Mouse (Mus musculus): ENCODE measurements around the gene Npnt. TPM values are rescaled to one million over a fixed set of nuclear protein-coding genes. Genes with fewer than 3 reads are reported as not detected.

Gene Npnt
- total and polyA plus RNA-seq, 2 experiments from 2014 or later: 0.73 to 2.1 TPM

- no peak for ATAC-seq (ENCODE audit: insufficient read depth, low read depth)
- Histone ChIP-seq H3K4me2 (ENCODE audit: low read depth, low read length) (no peak overlapping the region), H3K4me1 (ENCODE audit: control insufficient read depth, insufficient read depth) (no peaks in the 10 kb centered on the region), H3K4me3 (ENCODE audit: low read depth, low read length) (no peak overlapping the region), H3K9ac (replicated peaks; ENCODE audit: low read depth, low read length) (no peak overlapping the region), H3K9me3 (replicated peaks; ENCODE audit: control insufficient read depth, low read length) (no peaks in the 10 kb centered on the region), H3K27me3 (ENCODE audit: control insufficient read depth, insufficient read depth, low read length) (no peaks in the 10 kb centered on the region), H3K36me3 (replicated peaks; ENCODE audit: control insufficient read depth, insufficient read depth, low read length) (no peaks in the 10 kb centered on the region), H3K27ac (ENCODE audit: low read depth) (no peak overlapping the region)
- 83% methylated on average over 8 of the region's 8 CpGs for WGBS
- TF ChIP-seq CTCF (IDR thresholded peaks at IDR 0.05; ENCODE audit: low read depth): no peak
- TF ChIP-seq EP300 (IDR thresholded peaks at IDR 0.05; ENCODE audit: low read depth): no peak
- no peak for DNase-seq (ENCODE audit: low spot score)
Observed at GRCm38 (mm10) chr3:132907506-132908203, 42.4 kb downstream of the Npnt start.

GRCm38 (mm10) chr3:132905224-132905930 lies 44.7 kb downstream of the Npnt start:
- no peak overlapping the region for H3K27ac ChIP-seq (ENCODE audit: low read depth)
- WGBS: 82% methylated on average over 7 of the region's 7 CpGs
- DNase-seq (ENCODE audit: low spot score) (no peak), ATAC-seq (ENCODE audit: insufficient read depth, low read depth) (no peak)
- H3K4me1 ChIP-seq (ENCODE audit: control insufficient read depth, insufficient read depth): no peaks in the 10 kb centered on the region
- no peak overlapping the region for H3K9ac ChIP-seq (replicated peaks; ENCODE audit: low read depth, low read length)
- no peak overlapping the region for H3K4me2 ChIP-seq (ENCODE audit: low read depth, low read length)
- no peaks in the 10 kb centered on the region for H3K27me3 ChIP-seq (ENCODE audit: control insufficient read depth, insufficient read depth, low read length)
- H3K4me3 ChIP-seq (ENCODE audit: low read depth, low read length): no peak overlapping the region
- no peaks in the 10 kb centered on the region for H3K36me3 ChIP-seq (replicated peaks; ENCODE audit: control insufficient read depth, insufficient read depth, low read length)
- H3K9me3 ChIP-seq (replicated peaks; ENCODE audit: control insufficient read depth, low read length): no peaks in the 10 kb centered on the region
- TF ChIP-seq CTCF (IDR thresholded peaks at IDR 0.05; ENCODE audit: low read depth) (no peak), EP300 (IDR thresholded peaks at IDR 0.05; ENCODE audit: low read depth) (no peak)

- no peaks in the 10 kb centered on the region for H3K9me3 ChIP-seq (replicated peaks; ENCODE audit: control insufficient read depth, low read length)
- no peaks in the 10 kb centered on the region for H3K36me3 ChIP-seq (replicated peaks; ENCODE audit: control insufficient read depth, insufficient read depth, low read length)
- DNase-seq (ENCODE audit: low spot score) (no peak), ATAC-seq (ENCODE audit: insufficient read depth, low read depth) (no peak)
- H3K4me2 ChIP-seq (ENCODE audit: low read depth, low read length): no peak overlapping the region
- TF ChIP-seq CTCF (IDR thresholded peaks at IDR 0.05; ENCODE audit: low read depth) (no peak), EP300 (IDR thresholded peaks at IDR 0.05; ENCODE audit: low read depth) (no peak)
- no peak overlapping the region for H3K27ac ChIP-seq (ENCODE audit: low read depth)
- no peaks in the 10 kb centered on the region for H3K4me1 ChIP-seq (ENCODE audit: control insufficient read depth, insufficient read depth)
- H3K9ac ChIP-seq (replicated peaks; ENCODE audit: low read depth, low read length): no peak overlapping the region
- H3K27me3 ChIP-seq (ENCODE audit: control insufficient read depth, insufficient read depth, low read length): no peaks in the 10 kb centered on the region
- 94% methylated on average over 11 of the region's 11 CpGs for WGBS
- no peak overlapping the region for H3K4me3 ChIP-seq (ENCODE audit: low read depth, low read length)
Observed at GRCm38 (mm10) chr3:132903386-132903785, 46.7 kb downstream of the Npnt start.

GRCm38 (mm10) chr3:132902921-132903320 lies 47.2 kb downstream of the Npnt start:
- H3K36me3 ChIP-seq (replicated peaks; ENCODE audit: control insufficient read depth, insufficient read depth, low read length): no peaks in the 10 kb centered on the region
- ATAC-seq (ENCODE audit: insufficient read depth, low read depth): no peak
- no peaks in the 10 kb centered on the region for H3K27me3 ChIP-seq (ENCODE audit: control insufficient read depth, insufficient read depth, low read length)
- H3K4me2 ChIP-seq (ENCODE audit: low read depth, low read length): no peak overlapping the region
- WGBS: 89% methylated on average over 5 of the region's 5 CpGs
- DNase-seq (ENCODE audit: low spot score): no peak
- H3K27ac ChIP-seq (ENCODE audit: low read depth): no peak overlapping the region
- H3K9ac ChIP-seq (replicated peaks; ENCODE audit: low read depth, low read length): no peak overlapping the region
- TF ChIP-seq EP300 (IDR thresholded peaks at IDR 0.05; ENCODE audit: low read depth) (no peak), CTCF (IDR thresholded peaks at IDR 0.05; ENCODE audit: low read depth) (no peak)
- no peaks in the 10 kb centered on the region for H3K4me1 ChIP-seq (ENCODE audit: control insufficient read depth, insufficient read depth)
- no peak overlapping the region for H3K4me3 ChIP-seq (ENCODE audit: low read depth, low read length)
- H3K9me3 ChIP-seq (replicated peaks; ENCODE audit: control insufficient read depth, low read length): no peaks in the 10 kb centered on the region

GRCm38 (mm10) chr3:132902206-132902605 lies 47.9 kb downstream of the Npnt start:
- DNase-seq (ENCODE audit: low spot score): no peak
- no peak overlapping the region for H3K27ac ChIP-seq (ENCODE audit: low read depth)
- no peaks in the 10 kb centered on the region for H3K27me3 ChIP-seq (ENCODE audit: control insufficient read depth, insufficient read depth, low read length)
- TF ChIP-seq CTCF (IDR thresholded peaks at IDR 0.05; ENCODE audit: low read depth) (no peak), EP300 (IDR thresholded peaks at IDR 0.05; ENCODE audit: low read depth) (no peak)
- H3K4me1 ChIP-seq (ENCODE audit: control insufficient read depth, insufficient read depth): no peaks in the 10 kb centered on the region
- no peak overlapping the region for H3K4me2 ChIP-seq (ENCODE audit: low read depth, low read length)
- no peaks in the 10 kb centered on the region for H3K9me3 ChIP-seq (replicated peaks; ENCODE audit: control insufficient read depth, low read length)
- H3K9ac ChIP-seq (replicated peaks; ENCODE audit: low read depth, low read length): no peak overlapping the region
- H3K4me3 ChIP-seq (ENCODE audit: low read depth, low read length): no peak overlapping the region
- 47% methylated on average over 6 of the region's 6 CpGs for WGBS
- ATAC-seq (ENCODE audit: insufficient read depth, low read depth): no peak
- H3K36me3 ChIP-seq (replicated peaks; ENCODE audit: control insufficient read depth, insufficient read depth, low read length): no peaks in the 10 kb centered on the region

All from heart, postnatal 0 days (tissue).